Mouse (Mus musculus): ENCODE data around the gene Efhd1. TPM values are rescaled to one million over a fixed set of nuclear protein-coding genes. Genes with fewer than 3 reads are reported as not detected.

The Efhd1 gene
- total and polyA plus RNA-seq, 3 experiments: 0.27 TPM; not detected in 2

DNA sequence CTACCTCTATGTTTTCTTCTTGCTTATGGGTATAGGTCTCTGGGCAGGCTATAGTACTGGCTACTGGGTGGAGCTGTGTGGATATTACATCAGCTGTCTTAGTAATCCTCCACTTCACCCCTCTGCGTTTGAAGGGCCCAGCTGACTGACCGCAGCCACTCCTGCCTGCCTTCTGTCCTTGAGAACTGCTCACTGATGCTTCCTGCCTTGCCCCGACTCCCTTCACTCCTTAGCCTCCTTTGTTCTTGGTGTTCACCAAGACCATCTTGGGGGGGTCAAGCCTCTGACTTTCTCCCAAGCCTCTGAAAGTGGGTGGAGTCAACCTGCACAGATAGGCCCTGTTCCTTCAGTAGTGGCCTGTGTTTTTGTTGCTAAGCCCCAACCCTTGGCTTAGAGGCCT lies 8.3 kb downstream of the Efhd1 start:
- H3K36me3 ChIP-seq (replicated peaks): no peaks in the 10 kb centered on the region
- ATAC-seq (ENCODE audit: extremely low read depth, insufficient number of reproducible peaks, low FRiP score, poor library complexity, severe bottlenecking) (no peak), DNase-seq (ENCODE audit: low spot score) (no peak)
- H3K27me3 ChIP-seq (ENCODE audit: insufficient read depth, low read length): peaks cover 64% of the 10 kb centered on the region
- H3K4me3 ChIP-seq (ENCODE audit: low read depth, low read length): no peak overlapping the region
- no peaks in the 10 kb centered on the region for H3K4me1 ChIP-seq (ENCODE audit: insufficient read depth, low read depth, low read length)
- H3K9me3 ChIP-seq (replicated peaks): no peaks in the 10 kb centered on the region
- TF ChIP-seq GATA2 (IDR thresholded peaks at IDR 0.05; ENCODE audit: borderline replicate concordance, low read depth, low read length) (no peak), TAL1 (conservative IDR thresholded peaks at IDR 0.05; ENCODE audit: low read depth, low read length) (no peak), CTCF (IDR thresholded peaks at IDR 0.05; ENCODE audit: low read depth, low read length) (no peak)

DNA sequence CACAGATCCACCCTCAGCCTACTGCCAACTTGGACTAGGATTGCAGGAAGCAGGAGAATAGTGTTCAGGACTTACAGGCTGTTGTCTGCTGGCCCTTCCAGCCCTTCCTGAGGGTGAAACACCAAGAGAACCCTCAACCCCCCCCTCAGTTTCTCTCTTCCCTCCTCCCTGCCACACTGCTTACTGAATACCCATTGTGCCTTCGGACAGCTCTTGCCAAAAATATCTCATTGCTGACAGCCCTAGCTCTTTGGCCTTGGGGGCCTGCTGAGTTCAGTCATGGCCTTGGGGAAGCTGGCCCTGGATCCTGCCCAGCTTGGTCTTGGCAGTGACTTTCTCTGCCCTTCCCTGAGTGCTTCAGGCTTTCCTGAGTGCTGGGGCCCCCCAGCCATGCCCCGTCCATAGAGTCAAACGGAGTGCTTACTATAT lies 9.4 kb downstream of the Efhd1 start:
- DNase-seq (ENCODE audit: low spot score) (no peak), ATAC-seq (ENCODE audit: extremely low read depth, insufficient number of reproducible peaks, low FRiP score, poor library complexity, severe bottlenecking) (no peak)
- Histone ChIP-seq H3K27me3 (ENCODE audit: insufficient read depth, low read length) (peaks cover 68% of the 10 kb centered on the region), H3K9me3 (replicated peaks) (no peaks in the 10 kb centered on the region), H3K4me1 (ENCODE audit: insufficient read depth, low read depth, low read length) (no peaks in the 10 kb centered on the region), H3K36me3 (replicated peaks) (no peaks in the 10 kb centered on the region), H3K4me3 (ENCODE audit: low read depth, low read length) (no peak overlapping the region)
- no peak for TF ChIP-seq CTCF (IDR thresholded peaks at IDR 0.05; ENCODE audit: low read depth, low read length)

DNA sequence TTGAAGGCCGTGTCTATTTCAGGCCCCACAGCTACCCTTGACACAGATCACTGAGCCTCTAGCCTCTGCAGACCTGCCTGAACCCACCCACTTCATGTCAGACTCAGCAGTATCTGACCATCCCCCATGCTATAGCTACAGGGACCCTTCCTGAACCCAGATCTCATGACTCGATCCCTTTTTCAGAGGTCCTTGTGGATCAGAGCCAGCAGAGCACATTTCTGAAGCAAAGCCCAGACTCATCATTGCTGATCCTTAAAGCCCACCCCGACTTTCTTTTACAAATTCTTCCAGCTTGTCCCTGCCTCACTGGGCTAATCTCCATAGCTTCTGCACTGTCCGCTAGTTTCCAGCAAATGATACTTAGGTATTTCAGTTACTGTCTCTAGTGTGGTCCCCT lies 10.0 kb downstream of the Efhd1 start:
- TF ChIP-seq CTCF (IDR thresholded peaks at IDR 0.05; ENCODE audit: low read depth, low read length) (no peak), GATA1 (IDR thresholded peaks at IDR 0.05; ENCODE audit: borderline replicate concordance, low read length) (no peak), GATA2 (IDR thresholded peaks at IDR 0.05; ENCODE audit: borderline replicate concordance, low read depth, low read length) (no peak), TAL1 (conservative IDR thresholded peaks at IDR 0.05; ENCODE audit: low read depth, low read length) (no peak), POLR2AphosphoS5 (IDR thresholded peaks at IDR 0.05; ENCODE audit: insufficient replicate concordance, low read depth, low read length) (no peak)

DNA sequence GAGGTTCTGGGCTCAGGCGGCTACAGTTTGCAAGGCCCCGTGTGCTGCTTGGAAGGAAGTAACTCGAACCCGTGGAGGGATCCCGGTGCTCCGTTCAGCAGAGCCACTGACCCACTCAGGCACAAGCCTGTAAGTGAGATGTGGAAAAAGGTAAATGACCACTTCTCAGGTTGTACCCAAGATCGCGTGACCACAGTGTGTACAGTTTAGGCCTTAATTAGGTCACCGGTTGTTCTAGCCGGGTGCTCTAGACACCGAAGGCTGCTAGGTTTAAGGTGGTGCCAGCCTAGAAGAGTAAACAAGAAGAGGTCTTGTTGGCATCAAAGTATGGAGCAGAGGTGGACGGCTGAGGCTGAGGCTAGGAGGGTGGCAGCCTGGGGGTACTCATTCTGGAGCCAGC lies 11.0 kb downstream of the Efhd1 start:
- Histone ChIP-seq H3K9me3 (replicated peaks) (no peaks in the 10 kb centered on the region), H3K27me3 (ENCODE audit: insufficient read depth, low read length) (peaks cover 65% of the 10 kb centered on the region), H3K4me1 (ENCODE audit: insufficient read depth, low read depth, low read length) (no peaks in the 10 kb centered on the region), H3K4me3 (ENCODE audit: low read depth, low read length) (no peak overlapping the region), H3K36me3 (replicated peaks) (no peaks in the 10 kb centered on the region)
- DNase-seq (ENCODE audit: low spot score): no peak
- no peak for ATAC-seq (ENCODE audit: extremely low read depth, insufficient number of reproducible peaks, low FRiP score, poor library complexity, severe bottlenecking)
- TF ChIP-seq CTCF (IDR thresholded peaks at IDR 0.05; ENCODE audit: low read depth, low read length) (no peak), GATA1 (IDR thresholded peaks at IDR 0.05; ENCODE audit: borderline replicate concordance, low read length) (no peak), GATA2 (IDR thresholded peaks at IDR 0.05; ENCODE audit: borderline replicate concordance, low read depth, low read length) (no peak), POLR2AphosphoS5 (IDR thresholded peaks at IDR 0.05; ENCODE audit: insufficient replicate concordance, low read depth, low read length) (no peak), TAL1 (conservative IDR thresholded peaks at IDR 0.05; ENCODE audit: low read depth, low read length) (no peak)

More for the DNA sequence above, 10.0 kb downstream of the Efhd1 start:
- H3K4me3 ChIP-seq (ENCODE audit: low read depth, low read length): no peak overlapping the region
- DNase-seq (ENCODE audit: low spot score): no peak
- no peaks in the 10 kb centered on the region for H3K4me1 ChIP-seq (ENCODE audit: insufficient read depth, low read depth, low read length)
- no peaks in the 10 kb centered on the region for H3K9me3 ChIP-seq (replicated peaks)
- no peak for ATAC-seq (ENCODE audit: extremely low read depth, insufficient number of reproducible peaks, low FRiP score, poor library complexity, severe bottlenecking)
- peaks cover 66% of the 10 kb centered on the region for H3K27me3 ChIP-seq (ENCODE audit: insufficient read depth, low read length)
- H3K36me3 ChIP-seq (replicated peaks): no peaks in the 10 kb centered on the region

DNA sequence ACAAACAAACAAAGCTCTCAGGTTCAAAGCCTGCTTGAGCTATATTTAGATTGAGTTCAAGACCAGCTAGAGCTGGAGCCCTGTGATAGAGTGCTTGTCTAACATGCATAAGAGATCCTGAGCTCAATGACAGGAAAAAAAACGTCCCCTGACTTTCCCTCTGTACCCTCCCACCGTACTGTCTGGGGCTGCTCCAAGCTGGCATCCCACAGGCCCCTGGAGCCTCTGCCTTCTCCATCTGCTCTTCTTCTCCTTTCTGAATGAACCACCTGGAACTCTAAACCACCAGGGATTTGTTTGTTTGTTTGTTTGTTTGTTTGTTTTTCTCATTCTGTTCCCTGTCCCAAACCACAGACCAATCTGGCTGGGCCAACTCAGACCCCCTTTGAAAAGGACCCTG lies 11.9 kb downstream of the Efhd1 start:
- no peak for DNase-seq (ENCODE audit: low spot score)
- Histone ChIP-seq H3K4me1 (ENCODE audit: insufficient read depth, low read depth, low read length) (no peaks in the 10 kb centered on the region), H3K4me3 (ENCODE audit: low read depth, low read length) (no peak overlapping the region), H3K27me3 (ENCODE audit: insufficient read depth, low read length) (peaks cover 63% of the 10 kb centered on the region), H3K9me3 (replicated peaks) (no peaks in the 10 kb centered on the region), H3K36me3 (replicated peaks) (no peaks in the 10 kb centered on the region)
- ATAC-seq (ENCODE audit: extremely low read depth, insufficient number of reproducible peaks, low FRiP score, poor library complexity, severe bottlenecking): no peak
- TF ChIP-seq GATA1 (IDR thresholded peaks at IDR 0.05; ENCODE audit: borderline replicate concordance, low read length) (no peak), GATA2 (IDR thresholded peaks at IDR 0.05; ENCODE audit: borderline replicate concordance, low read depth, low read length) (no peak), POLR2AphosphoS5 (IDR thresholded peaks at IDR 0.05; ENCODE audit: insufficient replicate concordance, low read depth, low read length) (no peak), CTCF (IDR thresholded peaks at IDR 0.05; ENCODE audit: low read depth, low read length) (no peak), TAL1 (conservative IDR thresholded peaks at IDR 0.05; ENCODE audit: low read depth, low read length) (no peak)

DNA sequence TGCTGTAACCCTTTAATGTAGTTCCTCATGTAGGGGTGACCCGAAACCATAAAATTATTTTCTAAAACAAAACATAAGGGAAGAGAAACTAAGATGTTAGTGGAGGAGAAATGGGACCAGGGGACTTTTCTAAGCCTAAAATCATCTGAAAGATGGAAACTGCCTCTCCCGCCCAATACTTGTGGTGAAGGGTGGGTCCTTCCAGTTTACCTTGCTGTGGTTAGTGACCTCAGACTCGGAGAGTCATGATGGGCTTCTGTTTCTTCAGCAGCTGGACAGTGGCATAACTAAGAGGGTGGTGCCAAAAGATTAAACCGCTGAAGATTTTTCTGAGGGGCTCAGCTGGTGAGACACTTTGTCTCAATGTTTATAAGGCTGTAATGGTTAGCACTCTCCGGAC lies 16.1 kb downstream of the Efhd1 start:
- no peaks in the 10 kb centered on the region for H3K9me3 ChIP-seq (replicated peaks)
- no peaks in the 10 kb centered on the region for H3K36me3 ChIP-seq (replicated peaks)
- H3K4me3 ChIP-seq (ENCODE audit: low read depth, low read length): no peak overlapping the region
- H3K27me3 ChIP-seq (ENCODE audit: insufficient read depth, low read length): peaks cover 40% of the 10 kb centered on the region
- DNase-seq (ENCODE audit: low spot score) (no peak), ATAC-seq (ENCODE audit: extremely low read depth, insufficient number of reproducible peaks, low FRiP score, poor library complexity, severe bottlenecking) (no peak)
- no peaks in the 10 kb centered on the region for H3K4me1 ChIP-seq (ENCODE audit: insufficient read depth, low read depth, low read length)
- TF ChIP-seq CTCF (IDR thresholded peaks at IDR 0.05; ENCODE audit: low read depth, low read length) (no peak), POLR2AphosphoS5 (IDR thresholded peaks at IDR 0.05; ENCODE audit: insufficient replicate concordance, low read depth, low read length) (no peak), TAL1 (conservative IDR thresholded peaks at IDR 0.05; ENCODE audit: low read depth, low read length) (no peak), GATA1 (IDR thresholded peaks at IDR 0.05; ENCODE audit: borderline replicate concordance, low read length) (no peak), GATA2 (IDR thresholded peaks at IDR 0.05; ENCODE audit: borderline replicate concordance, low read depth, low read length) (no peak)

All from G1E (cell line).